Mouse (Mus musculus): Measurements from ENCODE around the gene Bik. TPM values are rescaled to one million over a fixed set of nuclear protein-coding genes. Genes with fewer than 3 reads are reported as not detected.
"Not testable (repeated sequence)": the region's sequence is repeated elsewhere in the genome, so short reads cannot be mapped to it uniquely, and the experiment has no call there.

Bik gene
- polyA plus RNA-seq, 1 experiment, result 25.1 TPM

DNA sequence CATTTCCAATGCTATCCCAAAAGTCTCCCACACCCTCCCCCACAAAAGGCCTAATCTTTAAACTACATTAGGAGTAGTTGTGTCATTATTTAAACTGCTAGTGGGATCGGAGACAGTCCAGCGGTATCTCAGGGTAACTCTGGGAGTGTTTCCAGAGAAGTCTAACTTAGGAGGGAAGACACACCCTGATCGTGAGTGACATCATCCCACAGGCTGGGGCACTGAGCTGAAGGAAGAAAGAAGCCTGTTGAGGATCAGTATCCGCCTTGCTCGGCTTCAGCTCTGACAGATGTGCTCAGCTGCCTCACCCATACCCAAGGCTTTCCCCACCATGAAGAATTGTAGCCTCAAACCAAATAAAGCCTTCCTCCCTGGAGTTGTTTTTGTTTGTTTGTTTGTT, 34.8 kb upstream of the Bik start:
- no peak overlapping the region for H3K4me3 ChIP-seq (replicated peaks; ENCODE audit: extremely low read depth, low read depth, low read length)
- no peaks in the 10 kb centered on the region for H3K4me1 ChIP-seq (ENCODE audit: control insufficient read depth, insufficient read depth, low read length)
- TF ChIP-seq CTCF (IDR thresholded peaks at IDR 0.05; ENCODE audit: insufficient read depth, low read length) (no peak), POLR2A (IDR thresholded peaks at IDR 0.05; ENCODE audit: borderline replicate concordance, extremely low read depth, low read depth, low read length) (no peak)
- 52% methylated on average over 5 of the region's 5 CpGs for WGBS
- no peak for DNase-seq

DNA sequence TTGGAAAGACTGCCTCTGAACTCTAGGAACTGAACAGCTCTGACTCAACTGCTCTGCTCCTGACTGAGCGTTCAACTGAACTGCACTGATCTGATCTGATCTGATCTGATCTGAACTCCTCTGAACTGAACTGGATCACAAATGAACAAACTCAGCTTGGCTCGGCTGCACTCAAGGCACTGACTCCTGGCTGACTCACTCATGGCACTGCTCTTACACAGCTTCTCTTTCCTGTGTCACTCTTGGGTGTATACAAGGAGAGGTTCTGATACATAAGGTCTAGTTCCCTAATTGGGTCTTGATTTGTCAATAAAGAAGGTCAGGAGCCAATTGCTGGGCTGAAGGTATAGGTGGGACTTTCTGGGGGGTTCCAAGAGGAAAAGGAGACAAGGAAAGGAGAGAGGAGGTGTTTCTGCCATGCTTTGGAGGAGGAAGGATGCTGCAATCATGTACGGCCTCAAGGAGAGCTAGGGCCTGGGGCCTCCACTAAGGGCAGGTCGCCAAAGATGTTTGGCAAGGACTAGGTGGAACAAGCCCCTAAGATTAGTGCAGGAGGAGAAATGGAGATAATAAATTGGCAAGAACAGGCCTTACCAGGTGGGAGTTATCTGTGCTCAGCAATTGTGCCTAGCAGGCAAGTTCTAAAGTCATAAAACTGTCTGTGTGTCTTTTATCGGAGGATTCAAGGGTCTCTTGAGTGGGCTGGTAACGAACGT, 32.6 kb upstream of the Bik start:
- Histone ChIP-seq H3K4me3 (replicated peaks; ENCODE audit: extremely low read depth, low read depth, low read length) (no peak overlapping the region), H3K4me1 (ENCODE audit: control insufficient read depth, insufficient read depth, low read length) (no peaks in the 10 kb centered on the region)
- DNase-seq, result no peak
- TF ChIP-seq POLR2A (IDR thresholded peaks at IDR 0.05; ENCODE audit: borderline replicate concordance, extremely low read depth, low read depth, low read length) (no peak), CTCF (IDR thresholded peaks at IDR 0.05; ENCODE audit: insufficient read depth, low read length) (no peak)
- WGBS, result 84% methylated on average over 7 of the region's 7 CpGs

DNA sequence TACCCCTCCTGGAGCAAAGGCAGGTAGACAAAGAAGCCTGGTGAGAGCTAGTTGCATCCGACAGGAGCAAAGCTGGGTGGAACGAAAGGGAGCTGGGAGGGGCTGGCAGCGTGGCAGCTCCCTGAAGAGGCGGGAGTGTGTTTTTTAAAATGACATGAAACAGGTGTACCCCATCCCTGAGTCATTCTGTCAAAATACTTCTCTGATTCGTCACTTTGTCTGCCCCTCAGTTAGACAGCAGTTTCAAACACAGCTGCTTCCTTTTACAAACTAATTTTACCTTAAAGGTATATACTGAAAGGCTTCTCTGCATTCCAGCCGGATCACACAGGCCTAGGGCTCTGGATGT, 32.1 kb upstream of the Bik start:
- 88% methylated on average over 6 of the region's 6 CpGs for WGBS
- Histone ChIP-seq H3K4me3 (replicated peaks; ENCODE audit: extremely low read depth, low read depth, low read length) (no peak overlapping the region), H3K4me1 (ENCODE audit: control insufficient read depth, insufficient read depth, low read length) (no peaks in the 10 kb centered on the region)
- no peak for DNase-seq
- TF ChIP-seq POLR2A (IDR thresholded peaks at IDR 0.05; ENCODE audit: borderline replicate concordance, extremely low read depth, low read depth, low read length) (no peak), CTCF (IDR thresholded peaks at IDR 0.05; ENCODE audit: insufficient read depth, low read length) (no peak)

DNA sequence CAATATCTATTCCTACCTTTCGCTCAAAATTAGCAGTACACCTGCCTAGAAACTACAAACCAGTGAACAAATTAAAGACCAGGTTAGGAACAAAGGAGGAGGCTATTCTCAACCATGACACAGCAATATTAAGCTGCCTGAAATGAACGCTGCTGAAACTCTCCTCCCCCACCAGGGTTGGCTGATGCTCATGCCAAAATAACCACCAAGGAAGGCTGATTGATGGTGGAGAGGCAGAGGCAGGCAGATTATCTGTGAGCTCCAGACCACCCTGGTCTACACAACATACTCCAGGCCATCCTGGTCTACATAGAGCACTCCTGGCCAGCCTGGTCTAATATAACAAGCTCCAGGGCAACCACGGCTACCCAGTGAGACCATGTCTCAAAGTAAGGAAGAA, 31.5 kb upstream of the Bik start:
- no peaks in the 10 kb centered on the region for H3K4me1 ChIP-seq (ENCODE audit: control insufficient read depth, insufficient read depth, low read length)
- 78% methylated on average over 3 of the region's 3 CpGs for WGBS
- no peak for DNase-seq
- no peak overlapping the region for H3K4me3 ChIP-seq (replicated peaks; ENCODE audit: extremely low read depth, low read depth, low read length)
- TF ChIP-seq CTCF (IDR thresholded peaks at IDR 0.05; ENCODE audit: insufficient read depth, low read length), result no peak
- TF ChIP-seq POLR2A (IDR thresholded peaks at IDR 0.05; ENCODE audit: borderline replicate concordance, extremely low read depth, low read depth, low read length), result no peak

GRCm38 (mm10) chr15:83495787-83496367, 30.8 kb upstream of the Bik start:
- no peak for DNase-seq
- H3K4me3 ChIP-seq (replicated peaks; ENCODE audit: extremely low read depth, low read depth, low read length), result no peak overlapping the region
- TF ChIP-seq POLR2A (IDR thresholded peaks at IDR 0.05; ENCODE audit: borderline replicate concordance, extremely low read depth, low read depth, low read length) (no peak), CTCF (IDR thresholded peaks at IDR 0.05; ENCODE audit: insufficient read depth, low read length) (no peak)
- WGBS, result 78% methylated on average over 22 of the region's 22 CpGs
- H3K4me1 ChIP-seq (ENCODE audit: control insufficient read depth, insufficient read depth, low read length), result no peaks in the 10 kb centered on the region

DNA sequence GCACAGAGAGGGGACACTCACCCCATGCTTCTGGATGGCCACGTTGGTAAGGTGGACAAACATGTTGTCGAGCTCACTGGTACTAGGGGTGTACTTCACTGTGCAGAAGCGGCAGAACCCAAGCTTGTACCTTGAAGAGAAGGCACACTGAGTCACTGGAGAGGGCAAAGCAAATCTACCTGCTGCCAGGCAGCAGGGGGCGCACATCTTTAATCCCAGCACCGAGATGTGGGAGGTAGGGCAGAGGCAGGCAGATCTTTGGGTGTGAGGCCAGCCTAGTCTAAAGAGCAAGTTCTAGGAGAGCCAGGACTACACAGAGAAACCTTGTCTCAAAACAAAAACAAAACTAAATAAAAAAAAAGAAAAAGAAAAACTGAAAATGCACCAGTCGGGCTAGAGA, 29.4 kb upstream of the Bik start:
- no peak for DNase-seq
- WGBS, result 89% methylated on average over 6 of the region's 6 CpGs
- peak; percentile 30; the same call in 1 of the 2 replicates for TF ChIP-seq CTCF (IDR thresholded peaks at IDR 0.05; ENCODE audit: insufficient read depth, low read length)
- TF ChIP-seq POLR2A (IDR thresholded peaks at IDR 0.05; ENCODE audit: borderline replicate concordance, extremely low read depth, low read depth, low read length), result no peak
- Histone ChIP-seq H3K4me1 (ENCODE audit: control insufficient read depth, insufficient read depth, low read length) (no peaks in the 10 kb centered on the region), H3K4me3 (replicated peaks; ENCODE audit: extremely low read depth, low read depth, low read length) (no peak overlapping the region)

- DNase-seq, result peak; percentile 25
- no peaks in the 10 kb centered on the region for H3K4me1 ChIP-seq (ENCODE audit: control insufficient read depth, insufficient read depth, low read length)
- WGBS, result 69% methylated on average over 10 of the region's 10 CpGs
- no peak for TF ChIP-seq CTCF (IDR thresholded peaks at IDR 0.05; ENCODE audit: insufficient read depth, low read length)
- no peak for TF ChIP-seq POLR2A (IDR thresholded peaks at IDR 0.05; ENCODE audit: borderline replicate concordance, extremely low read depth, low read depth, low read length)
- no peak overlapping the region for H3K4me3 ChIP-seq (replicated peaks; ENCODE audit: extremely low read depth, low read depth, low read length)
Measured at GRCm38 (mm10) chr15:83499211-83499755, 27.4 kb upstream of the Bik start.

- peak; percentile 53 for DNase-seq
- Histone ChIP-seq H3K4me1 (ENCODE audit: control insufficient read depth, insufficient read depth, low read length) (no peaks in the 10 kb centered on the region), H3K4me3 (replicated peaks; ENCODE audit: extremely low read depth, low read depth, low read length) (no peak overlapping the region)
- 60% methylated on average over 3 of the region's 3 CpGs for WGBS
- TF ChIP-seq POLR2A (IDR thresholded peaks at IDR 0.05; ENCODE audit: borderline replicate concordance, extremely low read depth, low read depth, low read length), result no peak
- peak; percentile 63 for TF ChIP-seq CTCF (IDR thresholded peaks at IDR 0.05; ENCODE audit: insufficient read depth, low read length)
Measured at GRCm38 (mm10) chr15:83500352-83500751, 26.3 kb upstream of the Bik start.

- not testable (repeated sequence) for H3K4me3 ChIP-seq (replicated peaks; ENCODE audit: extremely low read depth, low read depth, low read length); DNase-seq; H3K4me1 ChIP-seq (ENCODE audit: control insufficient read depth, insufficient read depth, low read length)
- 73% methylated on average over 6 of the region's 6 CpGs for WGBS
Measured at GRCm38 (mm10) chr15:83501483-83501882, 25.2 kb upstream of the Bik start.

Data from lung, adult 2 months (tissue).